Mouse (Mus musculus): Measurements from ENCODE around the gene Nif3l1.

Nif3l1 gene

GRCm38 (mm10) chr1:58445143-58445722 lies at the start of gene Nif3l1, which contains the start of gene Ppil3:
Gene Nif3l1 (plus strand): TSS chr1:58445151.
Gene Ppil3 (minus strand): TSS chr1:58445486.
- DNase-seq (ENCODE audit: low read depth, low spot score), result peak; percentile 72

GRCm38 (mm10) chr1:58395341-58395740 lies 49.6 kb upstream of the Nif3l1 start:
- DNase-seq (ENCODE audit: low read depth, low spot score), result no peak

GRCm38 (mm10) chr1:58396179-58396578 lies 48.8 kb upstream of the Nif3l1 start:
- DNase-seq (ENCODE audit: low read depth, low spot score), result no peak

- no peak for DNase-seq (ENCODE audit: low read depth, low spot score)
Measured at GRCm38 (mm10) chr1:58397731-58398130, 47.2 kb upstream of the Nif3l1 start.

GRCm38 (mm10) chr1:58401396-58401795 lies 43.6 kb upstream of the Nif3l1 start:
- DNase-seq (ENCODE audit: low read depth, low spot score), result no peak

GRCm38 (mm10) chr1:58403745-58404144 lies 41.2 kb upstream of the Nif3l1 start:
- no peak for DNase-seq (ENCODE audit: low read depth, low spot score)

- DNase-seq (ENCODE audit: low read depth, low spot score), result no peak
Measured at GRCm38 (mm10) chr1:58407321-58407720, 37.6 kb upstream of the Nif3l1 start.

- no peak for DNase-seq (ENCODE audit: low read depth, low spot score)
Measured at GRCm38 (mm10) chr1:58408141-58408540, 36.8 kb upstream of the Nif3l1 start.

GRCm38 (mm10) chr1:58409553-58410197 lies 35.3 kb upstream of the Nif3l1 start:
- DNase-seq (ENCODE audit: low read depth, low spot score), result no peak

GRCm38 (mm10) chr1:58410198-58410588 lies 34.8 kb upstream of the Nif3l1 start:
- no peak for DNase-seq (ENCODE audit: low read depth, low spot score)

- no peak for DNase-seq (ENCODE audit: low read depth, low spot score)
Measured at GRCm38 (mm10) chr1:58410776-58411175, 34.2 kb upstream of the Nif3l1 start.

GRCm38 (mm10) chr1:58415442-58415841 lies 29.5 kb upstream of the Nif3l1 start:
- DNase-seq (ENCODE audit: low read depth, low spot score), result no peak

GRCm38 (mm10) chr1:58416048-58416447 lies 28.9 kb upstream of the Nif3l1 start:
- no peak for DNase-seq (ENCODE audit: low read depth, low spot score)

GRCm38 (mm10) chr1:58420032-58420431 lies 24.9 kb upstream of the Nif3l1 start:
- DNase-seq (ENCODE audit: low read depth, low spot score), result no peak

GRCm38 (mm10) chr1:58420961-58421360 lies 24.0 kb upstream of the Nif3l1 start:
- no peak for DNase-seq (ENCODE audit: low read depth, low spot score)

- DNase-seq (ENCODE audit: low read depth, low spot score), result peak; percentile 56
Measured at GRCm38 (mm10) chr1:58422879-58423278, 22.1 kb upstream of the Nif3l1 start.

GRCm38 (mm10) chr1:58423371-58424248 lies 21.3 kb upstream of the Nif3l1 start, which contains the start of gene Clk1:
Gene Clk1 (minus strand): TSS chr1:58424066.
- peak; percentile 85 for DNase-seq (ENCODE audit: low read depth, low spot score)

GRCm38 (mm10) chr1:58424551-58424950 lies 20.4 kb upstream of the Nif3l1 start:
- no peak for DNase-seq (ENCODE audit: low read depth, low spot score)

- no peak for DNase-seq (ENCODE audit: low read depth, low spot score)
Measured at GRCm38 (mm10) chr1:58444691-58445090, 260 bp upstream of the Nif3l1 start.

GRCm38 (mm10) chr1:58445861-58446260 lies 910 bp downstream of the Nif3l1 start:
- DNase-seq (ENCODE audit: low read depth, low spot score), result no peak

GRCm38 (mm10) chr1:58447766-58448165 lies 2.8 kb downstream of the Nif3l1 start:
- DNase-seq (ENCODE audit: low read depth, low spot score), result no peak

- DNase-seq (ENCODE audit: low read depth, low spot score), result no peak
Measured at GRCm38 (mm10) chr1:58448396-58448795, 3.4 kb downstream of the Nif3l1 start.

All from retina, adult 2 months (tissue).